15 mouse cellular contexts compared by ENCODE assay signal in genomic region chr16:91549616-91550015, GRCm38 (mm10). TPM values are rescaled to one million over a fixed set of nuclear protein-coding genes. Genes with fewer than 3 reads are reported as not detected.
DNase-seq lines count a peak whose midpoint lies in the region; ATAC-seq and TF ChIP-seq lines count a peak whose summit lies in the region.
"Had no signal": no experiment of that assay in that cellular context is flagged by ENCODE, and none has a peak within 500 bp of the region (broad histone marks: within the 10 kb centered on the region; RNA-seq: fewer than 3 reads in every experiment).

No protein-coding gene starts in this region.

- no peak overlapping the region for H3K9ac ChIP-seq in forebrain, embryonic 14.5 days (ENCODE audit: low read length)
- H3K9ac ChIP-seq in forebrain, embryonic 12.5 days: no peak overlapping the region
- H3K9ac ChIP-seq in hindbrain, embryonic 15.5 days: 0 out of 2 replicates have a peak overlapping the region, but pooled peaks have one; percentile 11
- no peak overlapping the region for H3K9ac ChIP-seq in hindbrain, embryonic 12.5 days
- H3K9ac ChIP-seq in CH12.LX (ENCODE audit: insufficient read depth, low read depth): peak overlapping the region; percentile 94
- no peak overlapping the region for H3K9ac ChIP-seq in midbrain, embryonic 12.5 days (replicated peaks)

- DNase-seq in forebrain, embryonic 14.5 days (ENCODE audit: low spot score): no peak
- peak; percentile 52 for DNase-seq in CH12.LX (ENCODE audit: extremely low read depth)
- DNase-seq in urinary bladder, postnatal 10 days (ENCODE audit: low spot score): no peak
- DNase-seq in right cerebral cortex, postnatal 36 days (ENCODE audit: low spot score in 2 of 2): no peak
- DNase-seq: adrenal gland, postnatal 10 days; cerebellum, adult 11 months; embryo, embryonic 11 days; lung, postnatal 36 days; right cerebral cortex, postnatal 4 days had no signal

- no peak for TF ChIP-seq POLR2A in CH12.LX (IDR thresholded peaks at IDR 0.05; ENCODE audit: low read depth, low read length)

- no peak overlapping the region for H3K4me3 ChIP-seq in forebrain, embryonic 14.5 days (ENCODE audit: low read depth, low read length)
- no peak overlapping the region for H3K4me3 ChIP-seq in forebrain, embryonic 12.5 days (replicated peaks)
- H3K4me3 ChIP-seq in hindbrain, embryonic 15.5 days: no peak overlapping the region
- no peak overlapping the region for H3K4me3 ChIP-seq in hindbrain, embryonic 12.5 days
- H3K4me3 ChIP-seq in CH12.LX (replicated peaks in 1 of 3; ENCODE audit: low read depth in 2 of 3, low read length in 2 of 3, poor library complexity in 1 of 3): peak overlapping the region in 2 of 3 experiments; percentile 85 to 99
- no peak overlapping the region for H3K4me3 ChIP-seq in midbrain, embryonic 12.5 days
- H3K4me3 ChIP-seq: limb, embryonic 10.5 days had no signal

- H3K4me1 ChIP-seq in forebrain, embryonic 14.5 days (ENCODE audit: control insufficient read depth, insufficient read depth, low read length): peaks cover 3% of the 10 kb centered on the region; the same call in 1 of the 2 replicates
- peaks cover 33% of the 10 kb centered on the region for H3K4me1 ChIP-seq in forebrain, embryonic 12.5 days
- H3K4me1 ChIP-seq in hindbrain, embryonic 15.5 days (replicated peaks): peaks cover 41% of the 10 kb centered on the region
- peaks cover 32% of the 10 kb centered on the region for H3K4me1 ChIP-seq in hindbrain, embryonic 12.5 days
- H3K4me1 ChIP-seq in CH12.LX (ENCODE audit: control insufficient read depth in 1 of 2, insufficient read depth in 2 of 2): peaks cover 22 to 67% of the 10 kb centered on the region in 2 experiments
- H3K4me1 ChIP-seq in midbrain, embryonic 12.5 days: peaks cover 28% of the 10 kb centered on the region

- H3K36me3 ChIP-seq in forebrain, embryonic 14.5 days (ENCODE audit: control insufficient read depth, insufficient read depth, low read length): no peaks in the 10 kb centered on the region
- no peaks in the 10 kb centered on the region for H3K36me3 ChIP-seq in forebrain, embryonic 12.5 days (replicated peaks)
- H3K36me3 ChIP-seq in hindbrain, embryonic 15.5 days: no peaks in the 10 kb centered on the region
- no peaks in the 10 kb centered on the region for H3K36me3 ChIP-seq in hindbrain, embryonic 12.5 days
- H3K36me3 ChIP-seq in CH12.LX (replicated peaks in 1 of 2; ENCODE audit: control insufficient read depth in 1 of 2, insufficient read depth in 1 of 2, low read length in 1 of 2): peaks cover 30 to 43% of the 10 kb centered on the region in 2 experiments
- no peaks in the 10 kb centered on the region for H3K36me3 ChIP-seq in midbrain, embryonic 12.5 days

- TF ChIP-seq RAD21 in CH12.LX (IDR thresholded peaks at IDR 0.05; ENCODE audit: low read depth, low read length): no peak

- no peaks in the 10 kb centered on the region for H3K9me3 ChIP-seq in forebrain, embryonic 14.5 days (replicated peaks; ENCODE audit: control insufficient read depth, low read length)
- H3K9me3 ChIP-seq in forebrain, embryonic 12.5 days: no peaks in the 10 kb centered on the region
- no peaks in the 10 kb centered on the region for H3K9me3 ChIP-seq in hindbrain, embryonic 15.5 days
- no peaks in the 10 kb centered on the region for H3K9me3 ChIP-seq in hindbrain, embryonic 12.5 days (replicated peaks)
- no peaks in the 10 kb centered on the region for H3K9me3 ChIP-seq in CH12.LX (replicated peaks; ENCODE audit: low read length)
- H3K9me3 ChIP-seq in midbrain, embryonic 12.5 days: no peaks in the 10 kb centered on the region
- H3K9me3 ChIP-seq: limb, embryonic 10.5 days had no signal

- H3K4me2 ChIP-seq in forebrain, embryonic 14.5 days (ENCODE audit: low read length): peak overlapping the region; percentile 23; the same call in 1 of the 2 replicates
- H3K4me2 ChIP-seq in forebrain, embryonic 12.5 days: no peak overlapping the region
- peak overlapping the region; percentile 72; the same call in 1 of the 2 replicates for H3K4me2 ChIP-seq in hindbrain, embryonic 15.5 days
- no peak overlapping the region for H3K4me2 ChIP-seq in hindbrain, embryonic 12.5 days (replicated peaks)
- peak overlapping the region; percentile 97 for H3K4me2 ChIP-seq in CH12.LX (ENCODE audit: insufficient read depth, low read depth, poor library complexity, severe bottlenecking)
- H3K4me2 ChIP-seq in midbrain, embryonic 12.5 days (replicated peaks): 0 out of 2 replicates have a peak overlapping the region, but pooled peaks have one; percentile 17

- TF ChIP-seq CTCF in CH12.LX (conservative IDR thresholded peaks at IDR 0.05 in 1 of 2, IDR thresholded peaks at IDR 0.05 in 1 of 2; ENCODE audit: low read depth in 2 of 2, low read length in 2 of 2): no peak

- in situ Hi-C loops in CH12.LX (cut with MboI; ENCODE audit: low pct_ligation_motif_present, low pct_unique_long_range_greater_than_20kb, low sequenced_read_pairs): no loop called here

- H3K79me2 ChIP-seq in CH12.LX (replicated peaks; ENCODE audit: control insufficient read depth, extremely low read depth, insufficient read depth, poor library complexity, severe bottlenecking): peaks cover 67% of the 10 kb centered on the region

- H3K27ac ChIP-seq in forebrain, embryonic 14.5 days (ENCODE audit: low read depth, low read length): no peak overlapping the region
- no peak overlapping the region for H3K27ac ChIP-seq in forebrain, embryonic 12.5 days
- H3K27ac ChIP-seq in hindbrain, embryonic 15.5 days (replicated peaks): no peak overlapping the region
- no peak overlapping the region for H3K27ac ChIP-seq in hindbrain, embryonic 12.5 days
- H3K27ac ChIP-seq in CH12.LX (ENCODE audit: insufficient read depth, low read depth): peak overlapping the region; percentile 18; the same call in 1 of the 2 replicates
- H3K27ac ChIP-seq in midbrain, embryonic 12.5 days (replicated peaks): no peak overlapping the region
- H3K27ac ChIP-seq: hindbrain, postnatal 0 days; limb, embryonic 10.5 days had no signal

- H3K27me3 ChIP-seq in forebrain, embryonic 14.5 days (replicated peaks; ENCODE audit: control insufficient read depth, insufficient read depth, low read length): no peaks in the 10 kb centered on the region
- peaks cover 11% of the 10 kb centered on the region; the same call in 1 of the 2 replicates for H3K27me3 ChIP-seq in forebrain, embryonic 12.5 days
- H3K27me3 ChIP-seq in hindbrain, embryonic 15.5 days: no peaks in the 10 kb centered on the region
- H3K27me3 ChIP-seq in hindbrain, embryonic 12.5 days: peaks cover 3% of the 10 kb centered on the region; the same call in 1 of the 2 replicates
- no peaks in the 10 kb centered on the region for H3K27me3 ChIP-seq in CH12.LX (replicated peaks)
- peaks cover 19% of the 10 kb centered on the region for H3K27me3 ChIP-seq in midbrain, embryonic 12.5 days

- peak; percentile 72 for TF ChIP-seq EP300 in CH12.LX (IDR thresholded peaks at IDR 0.05; ENCODE audit: low read length)

- 51% methylated on average over 5 of the region's 5 CpGs for WGBS in forebrain, embryonic 14.5 days
- WGBS in forebrain, embryonic 12.5 days: 47% methylated on average over 5 of the region's 5 CpGs
- 65% methylated on average over 5 of the region's 5 CpGs for WGBS in hindbrain, embryonic 15.5 days
- 55% methylated on average over 5 of the region's 5 CpGs for WGBS in hindbrain, embryonic 12.5 days
- 53% methylated on average over 5 of the region's 5 CpGs for WGBS in midbrain, embryonic 12.5 days

- dilution Hi-C loops in CH12.LX (cut with MboI; ENCODE audit: extremely low pct_ligation_motif_present, extremely low pct_unique_long_range_greater_than_20kb, low sequenced_read_pairs): no loop called here

- no peak for ATAC-seq in forebrain, embryonic 14.5 days
- no peak for ATAC-seq in forebrain, embryonic 12.5 days (ENCODE audit: low FRiP score)
- no peak for ATAC-seq in hindbrain, embryonic 15.5 days (ENCODE audit: low FRiP score, low read depth)
- no peak for ATAC-seq in hindbrain, embryonic 12.5 days (ENCODE audit: low FRiP score)
- ATAC-seq in midbrain, embryonic 12.5 days (ENCODE audit: low FRiP score, low read depth): no peak
- ATAC-seq: hindbrain, postnatal 0 days had no signal

TF ChIP-seq in CH12.LX, 34 proteins besides CTCF, POLR2A, EP300 and RAD21 (continues in another document):
- TF ChIP-seq BHLHE40 (IDR thresholded peaks at IDR 0.05; ENCODE audit: low read depth, low read length) (peak; percentile 74), NRF1 (IDR thresholded peaks at IDR 0.05; ENCODE audit: low read depth, low read length) (no peak), IRF4 (IDR thresholded peaks at IDR 0.05; ENCODE audit: low read depth, low read length) (peak; percentile 72), MEF2A (IDR thresholded peaks at IDR 0.05; ENCODE audit: borderline replicate concordance, low read depth, low read length) (no peak), RCOR1 (conservative IDR thresholded peaks at IDR 0.05; ENCODE audit: low read depth, low read length) (no peak; the same call in 1 of the 2 replicates), ZKSCAN1 (IDR thresholded peaks at IDR 0.05; ENCODE audit: borderline replicate concordance, low read depth, low read length) (no peak), CHD1 (IDR thresholded peaks at IDR 0.05; ENCODE audit: low read depth, low read length) (no peak; the same call in 1 of the 2 replicates), MAX (IDR thresholded peaks at IDR 0.05; ENCODE audit: low read length) (peak; percentile 45; the same call in 1 of the 2 replicates), POLR2AphosphoS2 (IDR thresholded peaks at IDR 0.05; ENCODE audit: low read depth, low read length) (no peak)

RNA-seq across cellular contexts. Expression of gene Ifngr2, which starts 2.7 kb away (rescaled TPM):
- polyA plus RNA-seq in forebrain, embryonic 14.5 days (2014; fragmentation: Nextera tagmentation; extraction: Ambion mirVana): 77.3 and 100 TPM in 2 replicates
- 27.9 and 31.9 TPM in 2 replicates for polyA plus RNA-seq in forebrain, embryonic 12.5 days (2016; fragmentation: Nextera tagmentation; extraction: Ambion mirVana)
- 105 and 106 TPM in 2 replicates for polyA plus RNA-seq in hindbrain, embryonic 15.5 days (2015; fragmentation: Nextera tagmentation; extraction: Ambion mirVana)
- polyA plus RNA-seq in hindbrain, embryonic 12.5 days (2016; fragmentation: Nextera tagmentation; extraction: Ambion mirVana): 47.1 and 48.6 TPM in 2 replicates
- total RNA-seq in CH12.LX (2012; rRNA removed): 26.3 and 36.1 TPM in 2 replicates
- 29.6 and 32.1 TPM in 2 replicates for total RNA-seq in CH12.LX (2014; rRNA removed)
- 38.8 and 39.2 TPM in 2 replicates for polyA plus RNA-seq in CH12.LX (2012; ENCODE audit: insufficient read length, low read depth)
- 41.0 and 43.4 TPM in 2 replicates for polyA plus RNA-seq in midbrain, embryonic 12.5 days (2016; fragmentation: Nextera tagmentation; extraction: Ambion mirVana)

RNA-seq across cellular contexts. Expression of gene Tmem50b, which starts 48.0 kb away (rescaled TPM):
- polyA plus RNA-seq in forebrain, embryonic 14.5 days (2014; fragmentation: Nextera tagmentation; extraction: Ambion mirVana): 105 and 111 TPM in 2 replicates
- polyA plus RNA-seq in forebrain, embryonic 12.5 days (2016; fragmentation: Nextera tagmentation; extraction: Ambion mirVana): 38.7 and 41.2 TPM in 2 replicates
- 99.3 and 105 TPM in 2 replicates for polyA plus RNA-seq in hindbrain, embryonic 15.5 days (2015; fragmentation: Nextera tagmentation; extraction: Ambion mirVana)
- 46.6 and 48.7 TPM in 2 replicates for polyA plus RNA-seq in hindbrain, embryonic 12.5 days (2016; fragmentation: Nextera tagmentation; extraction: Ambion mirVana)
- total RNA-seq in CH12.LX (2012; rRNA removed) (6.1 and 9.7 TPM in 2 replicates), CH12.LX (2014; rRNA removed) (12.7 and 14.5 TPM in 2 replicates)
- polyA plus RNA-seq in CH12.LX (2012; ENCODE audit: insufficient read length, low read depth): 15.9 TPM in 2 replicates
- 42.6 and 43.6 TPM in 2 replicates for polyA plus RNA-seq in midbrain, embryonic 12.5 days (2016; fragmentation: Nextera tagmentation; extraction: Ambion mirVana)

Comparison
In these comparisons a context has a peak if more than half of its experiments do, and no peak if none do; other contexts are left out.
1. H3K4me2 ChIP-seq: peak in forebrain, embryonic 14.5 days (single experiment), hindbrain, embryonic 15.5 days (single experiment), CH12.LX (single experiment) and midbrain, embryonic 12.5 days (single experiment); none in forebrain, embryonic 12.5 days (single experiment) and hindbrain, embryonic 12.5 days (single experiment).
2. H3K9ac ChIP-seq: peak in hindbrain, embryonic 15.5 days (single experiment) and CH12.LX (single experiment); none in forebrain, embryonic 14.5 days (single experiment), forebrain, embryonic 12.5 days (single experiment), hindbrain, embryonic 12.5 days (single experiment) and midbrain, embryonic 12.5 days (single experiment).
3. H3K4me3 ChIP-seq: peak in CH12.LX (2 of 3); none in forebrain, embryonic 14.5 days (single experiment), forebrain, embryonic 12.5 days (single experiment), hindbrain, embryonic 15.5 days (single experiment), hindbrain, embryonic 12.5 days (single experiment) and midbrain, embryonic 12.5 days (single experiment).